Mouse (Mus musculus) monocyte, adult 59 days (primary cell): ENCODE measurements around the gene Acod1. TPM values are rescaled to one million over a fixed set of nuclear protein-coding genes. Genes with fewer than 3 reads are reported as not detected.

Experiments
- total RNA-seq, 2 experiments: library from RNA; stranded (reverse); gene quantifications; one replicate each; pipeline ENCODE4 v1.2.4; 2023

The Acod1 gene
- total RNA-seq, result 1 to 10 TPM; 1.8 to 2.6 TPM

GRCm38 (mm10) chr14:103046677-103047076, at the start of gene Acod1:
Gene Acod1 (plus strand): TSS chr14:103046977.

GRCm38 (mm10) chr14:103069864-103070611, 23.3 kb downstream of the Acod1 start, which contains the start of gene Cln5:
Gene Cln5 (plus strand): TSS chr14:103070216.

GRCm38 (mm10) chr14:103099238-103099933, 52.6 kb downstream of the Acod1 start, which contains the start of gene Fbxl3:
Gene Fbxl3 (minus strand): TSS chr14:103099566.

Other genes starting within 250 kb of the Acod1 start
- 100 to 1,000 TPM; 191 to 205 TPM for gene Kctd12, start 64.3 kb upstream of the Acod1 start, total RNA-seq
- 10 to 100 TPM; 69.3 to 81.3 TPM for gene Cln5, start 23.2 kb downstream of the Acod1 start, total RNA-seq
- 100 to 1,000 TPM; 122 to 123 TPM for gene Fbxl3, start 52.6 kb downstream of the Acod1 start, total RNA-seq